Mouse (Mus musculus) hindbrain, postnatal 0 days (tissue): ENCODE results near the gene Ptcd1. TPM values are rescaled to one million over a fixed set of nuclear protein-coding genes. Genes with fewer than 3 reads are reported as not detected.
"Not testable (repeated sequence)": the region's sequence is repeated elsewhere in the genome, so short reads cannot be mapped to it uniquely, and the experiment has no call there.

Experiments used
- ATAC-seq: fragments of 200-750 bp; cut with Nextera tagmentation; 2 replicates; pipeline ENCODE4 v1.8.0; 2017; ENCODE audit warnings: mild to moderate bottlenecking, moderate TSS enrichment, moderate library complexity
- DNase-seq: peaks from one replicate; pipeline ENCODE4 v3.0.0-alpha.2; 2015; ENCODE audit warnings: low spot score
- H3K27ac ChIP-seq: fragments of 300-500 bp; sonication (generic); 2 replicates; pipeline ENCODE4 v1.5.1; 2014; ENCODE audit warnings: mild to moderate bottlenecking
- H3K27me3 ChIP-seq: fragments of 300-500 bp; sonication (generic); 2 replicates; pipeline ENCODE4 v1.6.1; 2014; ENCODE audit warnings: low read length, mixed read lengths; ENCODE audit not compliant: insufficient read depth
- H3K36me3 ChIP-seq: fragments of 300-500 bp; sonication (generic); 2 replicates; pipeline ENCODE4 v1.6.1; 2014; ENCODE audit warnings: low read length, mixed read lengths; ENCODE audit not compliant: insufficient read depth
- H3K4me1 ChIP-seq: fragments of 300-500 bp; sonication (generic); 2 replicates; pipeline ENCODE4 v1.6.1; 2014; ENCODE audit warnings: antibody characterized with exemption, low read length, mixed read lengths; ENCODE audit not compliant: insufficient read depth
- H3K4me2 ChIP-seq: fragments of 300-500 bp; sonication (generic); 2 replicates; pipeline ENCODE4 v1.6.1; 2014; ENCODE audit warnings: low read depth, mild to moderate bottlenecking, low read length, moderate library complexity, mixed read lengths
- H3K4me3 ChIP-seq: fragments of 300-500 bp; sonication (generic); 2 replicates; pipeline ENCODE4 v1.5.1; 2014; ENCODE audit warnings: low read length
- H3K9ac ChIP-seq: fragments of 300-500 bp; sonication (generic); replicated peaks from 2 replicates; pipeline ENCODE4 v1.6.1; 2014; ENCODE audit warnings: mild to moderate bottlenecking, low read length, moderate library complexity, mixed read lengths
- H3K9me3 ChIP-seq: fragments of 300-500 bp; sonication (generic); 2 replicates; pipeline ENCODE4 v1.6.1; 2016; ENCODE audit warnings: low read length, mixed read lengths
- CTCF ChIP-seq: IDR thresholded peaks from 2 replicates; pipeline ENCODE4 v1.5.1; 2016; ENCODE audit warnings: antibody characterized with exemption, control low read depth, low read depth
- WGBS: fragments of 180-500 bp; shearing (Covaris S2); extraction: QIAGEN DNeasy Blood & Tissue Kit; methylation state at CpG from one replicate; pipeline ENCODE4 v1.1.7; 2014; 5-methylcytosine and 5-hydroxymethylcytosine counted together
- polyA plus RNA-seq: library from polyadenylated mRNA; unstranded; fragments of >200 nt; fragmentation: Nextera tagmentation; extraction: Ambion mirVana; gene quantifications from 2 replicates; pipeline ENCODE4 v1.2.1, GENCODE M21; 2015
- total RNA-seq: library from RNA; depleted of rRNA; stranded (reverse); fragments of >200 nt; gene quantifications from 2 replicates; pipeline ENCODE4 v1.2.3, GENCODE M21; 2014; rRNA removed

The Ptcd1 gene
- total RNA-seq (27.8 and 28.6 TPM in 2 replicates), polyA plus RNA-seq (16.9 and 17.5 TPM in 2 replicates)

- Histone ChIP-seq H3K36me3 (peaks cover 18% of the 10 kb centered on the region), H3K9me3 (no peaks in the 10 kb centered on the region), H3K4me1 (peaks cover 13% of the 10 kb centered on the region), H3K9ac (peak within 1 kb of the TSS; percentile 85), H3K27ac (peak within 1 kb of the TSS; percentile 74; the same call in 1 of the 2 replicates), H3K4me3 (peak within 1 kb of the TSS; percentile 91), H3K4me2 (peak within 1 kb of the TSS; percentile 93), H3K27me3 (no peaks in the 10 kb centered on the region)
- 1% methylated on average over 51 of the region's 51 CpGs for WGBS
- 0 out of 2 replicates have a peak, but pooled peaks have one; percentile 6 for TF ChIP-seq CTCF
- ATAC-seq: peak; percentile 96
- peak; percentile 99 for DNase-seq
Measured at GRCm38 (mm10) chr5:145166536-145167305, at the start of gene Ptcd1, which contains the start of gene Cpsf4. Gene Ptcd1 (minus strand): TSS chr5:145167108. Gene Cpsf4 (plus strand): TSS chr5:145167213.

DNA sequence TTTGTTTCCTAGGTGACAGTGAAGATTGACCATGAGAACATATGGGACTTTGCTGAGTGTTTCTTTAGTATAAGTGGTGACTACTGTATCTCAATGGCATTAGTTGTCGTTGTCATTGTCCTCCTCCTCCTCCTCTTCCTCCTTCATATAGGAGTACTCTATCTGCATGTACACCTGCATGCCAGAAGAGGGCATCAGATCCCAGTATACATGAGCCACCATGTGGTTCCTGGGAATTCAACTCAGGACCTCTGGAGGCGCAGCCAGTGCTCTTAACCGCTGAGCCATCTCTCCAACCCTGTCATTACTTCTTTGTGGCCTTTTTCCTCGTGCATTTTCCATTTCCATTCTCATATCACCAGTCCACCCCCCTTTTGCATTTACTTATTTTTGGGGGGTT, 47.8 kb upstream of the Ptcd1 start:
- DNase-seq (no peak), ATAC-seq (no peak)
- no peak overlapping the region for H3K9ac ChIP-seq
- no peak overlapping the region for H3K4me3 ChIP-seq
- H3K9me3 ChIP-seq: no peaks in the 10 kb centered on the region
- TF ChIP-seq CTCF: peak; percentile 28; the same call in 1 of the 2 replicates
- no peak overlapping the region for H3K4me2 ChIP-seq
- H3K36me3 ChIP-seq: peaks cover 33% of the 10 kb centered on the region
- H3K27me3 ChIP-seq: no peaks in the 10 kb centered on the region
- H3K27ac ChIP-seq: no peak overlapping the region
- no peaks in the 10 kb centered on the region for H3K4me1 ChIP-seq
- 62% methylated on average over 4 of the region's 4 CpGs for WGBS

DNA sequence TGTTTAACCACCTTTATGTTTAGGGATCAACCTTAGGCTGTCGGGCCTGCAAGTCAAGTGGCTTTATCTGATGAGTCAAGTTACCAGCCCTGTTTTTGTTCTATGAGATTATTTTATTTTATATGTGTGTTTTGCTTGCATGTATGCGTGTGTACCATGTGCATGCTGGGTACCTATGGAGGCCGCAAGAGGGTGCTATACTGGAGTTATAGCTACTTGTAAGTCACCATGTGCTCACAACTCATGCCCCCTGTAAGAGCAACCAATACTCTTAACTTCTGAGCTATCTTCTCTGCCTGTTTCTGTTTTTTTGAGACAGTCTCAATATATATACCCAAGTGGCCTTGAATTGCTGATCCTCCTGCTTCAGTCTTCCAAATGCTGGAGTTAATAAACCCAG, 46.6 kb upstream of the Ptcd1 start:
- Histone ChIP-seq H3K27me3 (no peaks in the 10 kb centered on the region), H3K4me2 (no peak overlapping the region), H3K4me1 (no peaks in the 10 kb centered on the region), H3K4me3 (no peak overlapping the region), H3K36me3 (peaks cover 27% of the 10 kb centered on the region), H3K9ac (no peak overlapping the region), H3K9me3 (no peaks in the 10 kb centered on the region), H3K27ac (no peak overlapping the region)
- no peak for TF ChIP-seq CTCF
- WGBS: 96% methylated on average over 3 of the region's 3 CpGs
- ATAC-seq (no peak), DNase-seq (no peak)

- 93% methylated on average over 4 of the region's 4 CpGs for WGBS
- Histone ChIP-seq H3K4me1 (no peaks in the 10 kb centered on the region), H3K4me2 (no peak overlapping the region), H3K4me3 (no peak overlapping the region), H3K27ac (no peak overlapping the region), H3K36me3 (peaks cover 19% of the 10 kb centered on the region), H3K9ac (no peak overlapping the region), H3K9me3 (no peaks in the 10 kb centered on the region), H3K27me3 (no peaks in the 10 kb centered on the region)
- ATAC-seq (no peak), DNase-seq (no peak)
- TF ChIP-seq CTCF: no peak
Measured at GRCm38 (mm10) chr5:145212216-145212615, 45.3 kb upstream of the Ptcd1 start.

GRCm38 (mm10) chr5:145211340-145211739, 44.4 kb upstream of the Ptcd1 start:
- Histone ChIP-seq H3K9ac (no peak overlapping the region), H3K4me1 (no peaks in the 10 kb centered on the region), H3K4me3 (no peak overlapping the region), H3K9me3 (no peaks in the 10 kb centered on the region), H3K36me3 (peaks cover 19% of the 10 kb centered on the region), H3K27ac (no peak overlapping the region), H3K27me3 (no peaks in the 10 kb centered on the region), H3K4me2 (no peak overlapping the region)
- TF ChIP-seq CTCF: no peak
- no peak for ATAC-seq
- DNase-seq: no peak
- 100% methylated on average over 4 of the region's 4 CpGs for WGBS

GRCm38 (mm10) chr5:145208391-145208790, 41.5 kb upstream of the Ptcd1 start:
- not testable (repeated sequence) for H3K9ac ChIP-seq, H3K27me3 ChIP-seq, H3K4me1 ChIP-seq, H3K27ac ChIP-seq, H3K9me3 ChIP-seq, H3K4me2 ChIP-seq, DNase-seq, H3K4me3 ChIP-seq, ATAC-seq
- 58% methylated on average over 11 of the region's 11 CpGs for WGBS
- H3K36me3 ChIP-seq: peaks cover 19% of the 10 kb centered on the region

- 91% methylated on average over 6 of the region's 6 CpGs for WGBS
- Histone ChIP-seq H3K27me3 (no peaks in the 10 kb centered on the region), H3K9ac (no peak overlapping the region), H3K4me1 (peaks cover 9% of the 10 kb centered on the region), H3K4me3 (no peak overlapping the region), H3K36me3 (peaks cover 15% of the 10 kb centered on the region), H3K4me2 (no peak overlapping the region), H3K9me3 (no peaks in the 10 kb centered on the region), H3K27ac (no peak overlapping the region)
- DNase-seq (no peak), ATAC-seq (no peak)
- TF ChIP-seq CTCF: no peak
Measured at GRCm38 (mm10) chr5:145207954-145208353, 41.0 kb upstream of the Ptcd1 start.
